Mouse (Mus musculus) megakaryocyte-erythroid progenitor cell, adult 5-6 weeks (primary cell): Measurements from ENCODE around the gene Magohb. TPM values are rescaled to one million over a fixed set of nuclear protein-coding genes. Genes with fewer than 3 reads are reported as not detected.
"Not testable (repeated sequence)": the region's sequence is repeated elsewhere in the genome, so short reads cannot be mapped to it uniquely, and the experiment has no call there.

Experiments used
- ATAC-seq: replicated peaks from 2 replicates; pipeline ENCODE4 v1.8.0; 2016; ENCODE audit warnings: mild to moderate bottlenecking, inconsistent platforms; ENCODE audit not compliant: severe bottlenecking, poor library complexity, low FRiP score, low TSS enrichment
- total RNA-seq, 2 experiments: library from RNA; stranded (forward) in 1 of 2; stranded (reverse) in 1 of 2; fragments of 200-1000, 215-1000 nt in 1 of 2; fragments of >200 nt in 1 of 2; fragmentation: Nextera tagmentation in 1 of 2; gene quantifications; 2 replicates each; pipeline ENCODE4 v1.2.3; 2014 to 2017

The Magohb gene
- 51.5 and 62.2 TPM in 2 replicates for total RNA-seq (2014; fragmentation: Nextera tagmentation)
- 35.7 and 72.0 TPM in 2 replicates for total RNA-seq (2017)

DNA sequence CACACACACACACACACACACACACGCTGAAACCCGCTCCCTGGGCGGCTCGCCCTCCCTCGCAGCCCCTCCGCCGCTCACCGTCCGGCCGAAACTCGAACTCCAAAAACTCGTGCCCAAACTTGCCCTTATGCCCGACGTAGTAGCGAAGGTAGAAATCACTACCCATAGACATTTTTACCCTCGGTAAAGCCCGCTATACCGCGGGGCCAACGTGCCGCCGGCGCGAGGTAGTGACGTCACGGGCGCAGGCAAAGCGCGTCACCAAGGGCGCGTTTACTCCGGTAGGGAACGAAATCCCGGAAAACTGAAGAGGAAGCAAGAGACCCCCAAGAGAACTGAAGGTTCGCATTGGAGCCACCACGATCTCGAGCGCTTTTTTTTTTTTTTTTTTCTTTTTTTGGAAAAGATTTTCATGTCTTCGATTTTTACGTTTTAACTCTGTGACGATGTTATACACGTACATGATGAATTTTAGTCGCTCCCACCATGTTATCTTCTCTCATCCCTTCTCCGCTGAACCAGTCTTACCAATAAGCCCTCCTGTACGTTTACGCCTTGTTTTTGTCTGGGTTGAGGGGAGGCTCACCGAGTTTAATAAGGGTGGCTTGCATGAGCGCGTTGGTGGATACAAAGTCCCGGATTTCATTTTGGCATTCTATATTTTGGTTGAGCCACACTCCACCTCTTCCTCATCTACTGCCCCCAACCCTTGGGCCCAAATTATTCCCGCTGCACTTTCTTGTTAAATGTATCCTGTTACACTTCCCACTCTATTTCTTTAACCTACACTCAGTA, at the start of gene Magohb:
Magohb (minus strand) TSS at position 254 of the 798 bp plus-strand sequence.
- ATAC-seq, result peak; percentile 70

DNA sequence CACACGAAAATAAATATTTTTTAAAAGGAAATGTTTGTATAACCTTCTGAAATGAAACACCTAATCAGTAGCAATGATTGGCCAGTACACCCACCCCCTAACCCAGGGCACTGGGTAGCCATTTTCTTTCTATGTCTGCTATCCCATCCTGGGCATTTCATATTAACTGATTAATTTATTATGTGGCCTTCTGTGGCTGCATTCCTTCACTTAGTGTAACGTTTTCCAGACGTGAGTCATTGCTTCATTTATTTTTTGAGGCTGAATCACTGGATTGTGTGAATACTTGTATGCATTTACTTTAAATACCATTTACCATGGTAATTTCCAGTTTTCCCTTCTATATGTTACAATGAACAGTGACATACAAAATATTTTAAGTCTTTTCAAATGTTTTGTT, 47.0 kb upstream of the Magohb start:
- ATAC-seq, result no peak

DNA sequence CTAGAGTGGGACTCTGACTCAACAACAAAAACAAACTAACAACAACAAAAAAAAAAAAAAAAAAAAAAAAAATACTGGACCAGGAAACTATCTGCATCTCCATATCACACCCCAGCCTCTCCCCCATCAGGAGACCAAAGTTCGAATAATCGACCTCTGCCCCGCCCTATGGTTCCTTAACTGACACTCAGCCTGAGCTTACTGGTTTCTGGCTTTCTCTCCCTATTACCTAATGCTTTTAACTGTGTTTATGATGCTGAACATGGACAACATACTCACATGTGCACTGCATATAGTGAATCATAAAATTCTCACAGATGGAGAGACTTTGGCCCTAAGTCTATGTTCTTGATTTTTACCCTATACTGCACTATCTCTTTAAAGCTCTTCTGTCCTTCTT, 46.3 kb upstream of the Magohb start:
- no peak for ATAC-seq

DNA sequence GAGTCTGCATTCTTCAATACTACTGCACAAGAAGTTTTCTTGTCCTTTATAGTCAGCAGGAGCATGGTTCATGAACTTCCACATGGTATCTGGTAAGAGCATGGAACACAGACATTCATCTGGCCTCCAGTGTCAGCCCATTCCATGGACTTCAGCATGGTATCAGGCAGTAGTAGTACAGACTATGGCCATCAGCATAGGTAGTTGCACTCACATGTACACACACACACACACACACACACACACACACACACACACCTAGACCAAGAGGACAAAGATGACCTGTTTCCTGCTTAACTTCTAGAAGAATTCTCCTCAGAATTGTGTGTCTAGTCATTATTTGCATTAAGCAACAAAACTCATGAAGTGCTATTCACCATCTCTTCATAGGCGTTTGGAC, 45.7 kb upstream of the Magohb start:
- ATAC-seq, result no peak

DNA sequence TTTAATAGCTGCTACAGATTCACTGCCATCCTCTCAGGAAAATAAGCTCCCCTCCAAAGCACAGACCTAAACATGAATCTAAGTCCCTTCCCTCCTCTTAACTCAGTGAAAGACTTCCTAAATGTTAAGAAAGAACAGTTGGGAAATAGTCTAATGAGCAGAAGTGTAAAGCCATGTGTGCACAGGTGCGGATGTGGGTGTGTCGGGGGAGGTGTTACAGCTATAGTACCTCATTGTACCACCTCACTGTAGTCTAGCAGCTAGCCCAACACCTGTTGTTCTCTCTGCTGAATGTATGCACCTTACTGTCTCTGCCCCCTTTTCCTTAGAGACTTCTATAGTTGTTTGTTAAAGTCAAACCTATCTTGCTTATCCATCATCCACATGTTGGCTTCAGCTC, 34.0 kb upstream of the Magohb start:
- ATAC-seq, result no peak

DNA sequence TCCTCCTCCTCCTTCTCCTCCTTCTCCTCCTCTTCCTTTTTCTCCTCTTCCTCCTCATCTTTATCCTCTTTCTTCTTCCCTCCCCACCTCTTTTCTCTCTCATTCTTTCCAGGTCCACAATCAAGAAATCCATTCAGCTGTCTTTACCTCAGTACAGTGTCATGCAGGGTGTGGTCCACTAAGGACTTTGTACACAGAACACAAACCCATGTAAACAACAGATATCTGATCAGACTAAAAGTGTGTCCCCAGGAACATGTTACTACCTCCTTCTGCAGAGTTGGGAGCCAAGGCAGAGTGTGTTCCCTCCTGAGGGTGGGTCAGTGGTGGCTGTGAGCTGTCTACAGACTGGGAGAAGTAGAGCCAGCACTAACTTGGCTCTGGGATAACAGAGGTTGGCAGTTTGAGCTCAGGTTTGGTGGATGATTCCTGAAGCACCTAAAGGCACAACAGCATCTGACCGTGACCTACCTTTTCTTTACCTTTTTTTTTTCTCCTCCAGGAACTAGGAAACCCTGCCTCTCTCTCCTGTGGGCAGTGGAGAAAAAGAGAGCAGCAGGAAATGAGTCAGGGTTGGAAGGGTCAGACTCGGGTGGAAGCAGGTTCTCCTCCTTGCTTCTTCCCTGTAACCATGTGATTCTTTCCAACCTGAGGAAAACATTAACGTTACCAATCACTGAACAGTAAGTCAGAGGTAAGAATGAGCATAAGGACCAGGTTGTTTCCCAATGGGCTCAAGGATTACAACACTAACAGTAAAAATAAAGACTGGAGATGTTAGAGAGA, 29.0 kb upstream of the Magohb start:
- 0 out of 2 replicates have a peak, but pooled peaks have one; percentile 25 for ATAC-seq

DNA sequence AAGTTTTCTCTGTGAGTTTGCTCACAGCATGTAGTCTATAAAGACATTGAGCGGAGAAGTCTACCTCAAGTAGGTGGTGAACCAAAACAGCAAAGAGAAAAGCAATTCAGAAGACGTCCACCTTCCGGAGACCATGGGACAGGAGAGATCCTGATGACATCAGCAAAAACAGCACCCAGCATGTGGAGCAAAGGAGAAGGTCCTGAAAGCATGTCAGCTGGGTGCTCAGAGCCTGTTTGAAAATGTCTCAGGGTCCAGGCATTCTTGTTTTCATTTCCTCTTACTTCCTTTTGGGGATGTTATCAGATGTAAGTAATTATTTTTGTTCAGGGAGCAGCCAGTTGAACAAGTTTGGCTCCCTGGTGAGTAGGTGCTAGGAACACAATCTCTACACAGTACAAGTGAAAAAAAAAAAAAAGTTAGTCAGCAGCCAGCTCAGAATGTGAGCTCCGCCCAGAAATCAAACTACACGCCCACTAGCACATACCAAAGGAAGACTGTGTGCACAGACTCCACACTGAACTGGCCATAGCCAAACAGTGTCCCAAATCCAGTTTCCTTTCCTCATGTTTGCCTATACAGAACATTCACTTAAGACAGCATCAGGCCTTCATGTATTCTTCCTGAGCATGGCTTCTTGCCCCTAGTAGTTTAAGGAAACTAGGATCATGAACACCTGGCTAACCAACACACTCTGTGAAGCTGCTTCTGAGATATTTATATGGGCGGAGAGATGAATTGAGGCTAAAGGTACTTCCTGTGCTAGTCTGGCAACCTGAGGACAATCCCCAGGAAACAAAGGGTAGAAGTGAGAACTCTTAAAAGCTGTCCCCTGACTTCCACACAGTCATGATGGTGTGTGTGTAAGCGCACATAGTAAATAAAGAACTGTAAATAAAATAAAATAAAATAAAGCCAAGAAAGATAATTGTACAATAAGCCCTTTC, 23.4 kb upstream of the Magohb start:
- ATAC-seq, result peak; percentile 59

DNA sequence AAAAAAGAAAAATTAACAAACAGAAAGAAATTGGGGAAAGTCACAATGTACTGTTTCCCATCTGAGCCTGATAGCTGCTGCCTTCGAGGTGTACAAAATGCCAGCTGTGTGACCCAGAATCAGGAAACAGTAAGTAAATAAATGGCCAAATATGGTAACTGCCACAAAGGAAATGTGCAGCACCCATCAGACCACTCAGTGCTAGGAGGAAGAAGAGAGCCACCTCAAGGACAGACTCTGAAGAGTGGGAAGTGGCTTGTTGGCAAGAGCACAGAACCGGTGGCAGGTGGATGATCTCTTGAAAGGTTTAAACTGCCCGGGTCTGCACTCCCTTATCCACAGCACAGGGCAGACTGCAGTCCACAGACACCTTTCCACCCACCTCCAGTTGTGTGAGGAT, 15.0 kb upstream of the Magohb start:
- peak; percentile 51 for ATAC-seq

DNA sequence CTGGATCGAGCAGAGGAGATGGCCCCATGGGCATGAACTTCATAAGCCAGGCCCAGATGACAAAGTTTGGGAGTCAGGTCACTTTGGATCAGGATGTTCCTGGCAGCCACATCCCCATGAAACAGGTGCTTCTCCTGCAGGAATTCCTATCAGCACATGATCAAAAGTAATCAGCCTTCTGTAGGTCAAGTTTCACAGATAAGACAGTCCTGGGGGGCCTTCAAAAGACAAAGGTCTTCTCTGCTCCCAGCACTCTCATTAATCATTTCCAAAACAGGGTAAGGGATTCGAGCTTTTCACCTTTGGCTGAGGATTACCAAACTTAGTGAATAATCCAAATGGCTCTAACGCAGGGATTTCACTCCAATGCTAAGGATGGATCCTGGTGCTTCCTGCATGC, 11.7 kb upstream of the Magohb start:
- no peak for ATAC-seq

DNA sequence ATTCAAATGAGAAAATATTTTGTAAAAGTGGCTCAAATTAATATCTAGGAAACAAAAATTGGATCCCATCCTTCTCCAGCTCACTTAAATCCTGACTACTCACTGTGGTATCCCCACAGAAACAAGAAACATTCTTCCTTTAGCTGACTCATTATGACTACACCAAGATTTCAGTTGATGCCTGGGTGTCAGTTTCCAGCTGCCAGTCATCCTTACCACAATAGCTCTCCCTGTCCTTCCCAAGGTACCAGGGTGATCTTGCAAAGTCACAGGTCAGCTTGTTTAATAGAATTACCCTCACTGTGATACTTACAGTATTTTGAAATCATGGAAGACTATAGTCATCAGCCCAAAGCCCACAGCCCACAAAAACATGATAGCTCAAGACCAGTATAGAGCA, 5.5 kb upstream of the Magohb start:
- ATAC-seq, result no peak

DNA sequence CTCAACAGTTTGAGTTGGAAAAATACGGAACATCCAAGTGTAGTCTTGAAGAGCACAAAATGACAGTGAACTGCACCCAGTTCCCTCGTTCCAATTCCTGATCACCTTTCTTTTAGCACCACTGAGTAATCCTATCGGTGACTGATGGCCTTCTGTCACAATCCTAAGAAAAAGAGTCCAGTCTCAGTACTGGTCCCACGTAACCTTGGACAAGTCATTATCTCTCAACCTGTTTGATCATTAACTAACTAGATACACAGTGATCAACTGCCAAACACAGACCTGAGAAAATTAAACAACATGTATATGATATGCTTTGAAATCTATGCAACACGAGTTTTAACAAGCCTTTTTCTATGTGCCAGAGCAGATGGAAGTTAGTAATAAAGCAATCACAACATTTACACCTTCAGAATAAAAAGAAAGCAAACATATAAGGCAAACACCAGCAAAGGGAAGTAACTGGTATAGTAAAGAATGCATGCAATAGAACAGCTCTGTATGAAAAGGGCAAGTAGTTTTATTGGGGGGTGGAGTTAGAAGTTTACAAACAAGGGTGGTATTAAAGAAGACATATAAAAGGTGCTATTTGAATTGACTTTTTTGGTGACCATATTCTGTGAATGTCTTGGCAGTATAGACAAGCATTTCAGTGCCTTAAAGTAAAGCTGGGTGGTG, 1.5 kb upstream of the Magohb start:
- ATAC-seq, result no peak

DNA sequence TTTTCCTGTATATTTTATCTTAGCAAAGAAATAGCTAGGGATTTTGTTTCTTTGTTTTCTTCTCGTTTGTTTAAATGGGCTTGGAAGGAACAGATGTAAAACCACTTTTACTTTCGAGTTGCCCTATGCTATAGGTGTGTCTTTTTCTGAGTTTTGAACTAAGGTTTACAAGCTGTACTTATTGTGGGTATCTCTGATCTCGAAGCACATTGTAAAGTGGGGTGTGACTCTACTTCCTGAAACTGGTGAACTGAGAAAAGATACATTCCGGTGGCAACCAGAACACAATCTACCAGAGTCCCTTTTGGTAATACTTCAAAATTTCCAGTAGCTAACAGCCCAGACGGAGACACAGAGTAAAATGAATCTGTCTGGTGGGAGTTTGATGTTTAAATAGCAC, 872 bp upstream of the Magohb start:
- no peak for ATAC-seq

DNA sequence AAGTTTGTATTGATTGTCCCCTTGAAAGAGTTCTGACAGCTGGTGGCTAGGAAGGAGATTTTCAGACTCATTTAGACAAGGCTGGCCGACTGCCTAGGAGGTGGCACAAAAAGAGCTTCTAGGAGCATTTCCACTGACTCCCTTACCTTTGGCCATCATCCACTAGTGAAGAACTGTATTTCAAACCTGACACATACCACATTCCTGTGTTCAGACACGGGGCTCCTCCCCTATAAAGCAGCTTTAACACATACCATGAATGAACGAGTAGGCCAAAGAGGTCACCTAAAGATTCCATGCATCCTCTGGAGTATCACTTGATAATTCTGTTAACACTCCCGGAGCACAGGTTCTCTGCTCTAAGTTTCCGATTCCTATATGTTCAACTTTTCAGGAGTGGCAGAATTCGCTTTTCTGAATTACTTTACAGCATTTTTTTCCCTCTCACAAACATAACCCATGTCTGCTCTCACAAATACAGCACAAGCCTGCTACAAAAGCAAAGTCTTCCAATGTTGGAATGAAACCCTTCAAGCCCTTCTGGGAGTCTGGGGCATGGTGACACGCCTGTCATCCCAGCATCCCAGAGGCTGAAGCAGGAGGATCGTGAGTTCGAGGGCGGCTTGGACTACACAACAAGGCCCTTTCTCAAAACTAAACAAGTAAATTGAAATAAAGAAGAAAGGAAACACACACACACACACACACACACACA, 611 bp downstream of the Magohb start:
- peak; percentile 28; the same call in 1 of the 2 replicates for ATAC-seq

DNA sequence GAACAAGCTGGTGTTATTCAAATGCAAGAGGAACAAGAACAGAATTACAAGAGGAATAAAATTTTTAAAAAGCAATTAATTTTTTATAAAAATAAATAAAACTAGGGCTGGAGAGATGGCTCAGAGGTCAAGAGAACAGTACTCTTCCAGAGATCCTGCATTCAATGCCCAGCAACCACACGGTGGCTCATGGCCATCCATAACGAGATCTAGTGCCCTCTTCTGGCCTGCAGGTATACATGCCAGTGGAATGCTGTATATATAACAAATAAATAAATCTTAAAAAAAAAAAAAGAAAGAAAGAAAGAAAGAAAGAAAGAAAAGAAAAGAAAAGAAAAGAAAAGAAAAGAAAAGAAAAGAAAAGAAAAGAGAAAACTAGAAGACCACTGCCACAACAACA, 2.6 kb downstream of the Magohb start:
- ATAC-seq, result peak; percentile 71

DNA sequence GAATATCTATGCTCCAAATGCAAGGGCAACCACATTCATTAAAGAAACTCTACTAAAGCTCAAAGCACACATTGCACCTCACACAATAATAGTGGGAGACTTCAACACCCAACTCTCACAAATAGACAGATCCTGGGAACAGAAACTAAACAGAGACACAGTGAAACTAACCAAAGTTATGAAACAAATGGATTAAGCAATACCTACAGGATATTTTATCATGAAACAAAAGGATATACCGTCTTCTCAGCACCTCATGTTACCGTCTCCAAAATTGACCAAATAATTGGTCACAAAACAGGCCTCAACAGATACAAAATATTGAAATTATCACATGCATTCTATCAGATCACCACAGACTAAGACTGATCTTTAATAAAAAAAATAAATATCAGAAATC, 14.9 kb downstream of the Magohb start:
- ATAC-seq, result not testable (repeated sequence)

DNA sequence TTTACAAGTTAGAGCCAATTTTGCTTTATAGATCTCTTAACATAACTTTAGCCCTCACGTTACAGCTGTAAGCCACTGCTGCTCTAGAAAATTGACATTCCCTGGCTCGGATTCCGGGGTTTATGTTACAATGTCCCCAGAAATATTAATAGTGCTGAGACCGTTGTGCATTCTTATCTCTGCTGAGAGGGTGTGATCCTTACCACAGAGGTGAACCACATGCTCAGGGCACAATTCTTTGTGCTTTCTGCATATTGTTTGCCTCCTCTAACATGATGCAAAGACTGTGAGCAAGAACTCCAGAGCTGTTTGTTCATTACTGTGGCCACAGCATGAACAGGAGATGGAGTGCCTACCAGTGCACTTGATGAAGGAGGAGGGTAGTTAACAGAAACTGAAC, 16.4 kb downstream of the Magohb start:
- peak; percentile 94 for ATAC-seq

DNA sequence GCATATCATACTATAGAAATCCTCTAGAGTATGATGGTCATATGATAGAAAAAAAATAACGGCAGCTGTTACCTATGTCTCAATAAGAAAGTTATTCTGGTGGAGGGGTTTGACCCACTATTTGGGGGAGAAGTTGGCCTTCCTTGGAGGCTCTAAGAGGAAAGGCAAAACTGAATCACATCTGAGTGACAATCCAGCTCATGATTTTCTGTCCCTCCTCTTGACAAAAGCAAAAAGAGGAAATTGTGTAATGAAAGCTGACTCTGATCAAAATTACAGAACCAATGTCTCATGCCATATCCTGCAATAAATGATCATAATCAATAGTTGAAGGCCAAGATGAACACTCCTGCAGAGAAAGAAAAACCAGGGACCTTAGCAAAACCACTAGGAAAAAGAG, 20.7 kb downstream of the Magohb start:
- no peak for ATAC-seq

DNA sequence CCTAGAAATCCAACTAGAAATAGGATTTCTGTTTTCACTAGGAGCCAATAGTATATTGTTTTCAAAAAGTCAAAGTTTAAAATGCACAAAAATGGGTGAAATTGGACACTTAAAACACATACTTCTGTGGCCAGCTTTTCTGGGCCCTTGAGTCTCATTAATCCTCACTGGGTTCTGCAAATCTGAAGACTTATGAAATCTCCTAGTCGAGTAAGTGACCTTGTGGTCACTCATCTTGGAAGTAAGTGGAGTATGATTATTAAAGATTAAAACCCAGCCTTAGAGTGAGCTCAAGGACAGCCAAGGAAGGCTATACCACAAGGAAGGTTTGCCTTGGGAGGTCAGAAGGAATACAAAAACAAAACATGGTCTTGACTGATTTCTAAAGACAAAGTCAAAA, 22.7 kb downstream of the Magohb start:
- ATAC-seq, result no peak

DNA sequence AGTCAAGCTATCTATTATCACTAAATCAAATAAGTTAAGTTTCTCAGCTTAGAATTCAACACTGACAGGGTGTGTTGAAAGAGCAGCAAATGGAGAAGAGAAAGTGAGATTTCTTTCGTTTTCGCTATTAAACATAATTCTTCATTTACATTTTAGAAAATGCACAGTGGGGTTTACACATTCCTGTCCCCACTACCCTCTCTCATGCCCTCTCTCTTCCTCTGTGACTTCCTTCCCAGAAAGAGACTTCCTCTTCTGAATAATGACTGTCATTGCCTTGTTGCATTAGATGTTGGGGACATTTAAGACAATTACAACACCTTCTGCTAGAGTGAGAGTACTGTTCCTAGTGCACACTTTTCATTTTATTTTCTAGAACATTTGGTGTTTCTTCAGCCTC, 23.4 kb downstream of the Magohb start:
- no peak for ATAC-seq
